Mouse (Mus musculus): ENCODE data around the gene Olfr558.

The Olfr558 gene

DNA sequence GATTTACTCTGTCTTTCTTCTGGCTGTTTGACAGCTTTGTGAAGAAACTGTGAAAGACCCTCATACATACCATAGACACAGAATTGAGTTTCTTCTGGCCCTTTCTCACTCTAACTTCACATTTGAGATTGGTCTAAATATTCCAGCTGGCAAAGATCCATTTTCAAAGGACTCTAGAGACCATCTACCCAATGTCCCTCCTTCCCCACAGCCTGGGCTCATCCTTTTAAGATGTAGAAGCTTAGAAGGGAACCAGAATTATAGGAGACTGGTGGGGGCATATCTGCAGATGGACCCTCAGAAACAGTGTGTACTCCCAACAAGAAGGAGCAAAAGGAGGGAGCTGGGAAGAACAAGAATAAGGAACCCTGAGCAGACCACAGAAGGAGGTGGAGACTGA is at the start of gene Olfr558:
Gene Olfr558, plus strand, starts transcription at position 301 of the 400 bp plus-strand sequence.
- DNase-seq = no peak

DNA sequence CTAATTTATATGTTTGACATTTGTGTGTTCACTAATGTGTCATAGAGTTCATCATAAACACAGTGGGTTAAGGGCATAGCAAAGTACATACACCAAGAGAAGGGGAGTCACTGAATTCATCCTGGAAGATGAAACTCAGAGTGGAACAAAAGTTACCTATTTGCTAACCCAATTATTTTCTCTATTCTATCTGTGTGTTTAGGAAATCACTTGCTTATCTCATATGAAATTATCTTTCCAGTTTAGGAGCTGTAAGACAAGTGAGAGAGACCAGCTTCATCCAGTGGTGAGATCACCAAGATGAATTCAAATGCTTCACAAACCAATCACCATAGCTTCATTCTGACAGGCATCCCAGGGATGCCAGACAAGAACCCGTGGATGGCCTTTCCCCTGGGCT is 43.5 kb upstream of the Olfr558 start, which contains the start of gene Olfr555:
Gene Olfr555, plus strand, starts transcription at position 301 of the 400 bp plus-strand sequence.
- DNase-seq = no peak

DNA sequence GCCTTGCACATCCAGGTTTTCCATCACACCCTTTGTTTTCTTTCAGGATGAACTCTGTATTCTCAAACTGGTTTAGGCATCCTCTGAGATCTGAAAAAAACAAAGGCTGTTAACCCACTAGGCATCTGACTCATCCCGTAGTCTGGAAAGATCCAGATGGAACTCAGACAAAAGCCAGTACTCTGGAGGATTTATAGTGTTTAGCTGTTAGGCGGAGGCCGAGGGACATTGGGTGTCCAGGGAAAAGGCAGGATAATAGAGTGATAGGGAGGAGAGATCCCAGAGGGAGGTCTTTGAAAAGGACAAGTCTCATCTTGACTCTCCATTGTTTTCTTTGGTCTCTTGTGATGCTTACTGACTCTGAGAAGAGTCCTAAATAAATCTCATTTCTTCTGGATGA is 37.4 kb upstream of the Olfr558 start, which contains the start of gene Olfr556:
Gene Olfr556, plus strand, starts transcription at position 301 of the 400 bp plus-strand sequence.
- DNase-seq = no peak

DNA sequence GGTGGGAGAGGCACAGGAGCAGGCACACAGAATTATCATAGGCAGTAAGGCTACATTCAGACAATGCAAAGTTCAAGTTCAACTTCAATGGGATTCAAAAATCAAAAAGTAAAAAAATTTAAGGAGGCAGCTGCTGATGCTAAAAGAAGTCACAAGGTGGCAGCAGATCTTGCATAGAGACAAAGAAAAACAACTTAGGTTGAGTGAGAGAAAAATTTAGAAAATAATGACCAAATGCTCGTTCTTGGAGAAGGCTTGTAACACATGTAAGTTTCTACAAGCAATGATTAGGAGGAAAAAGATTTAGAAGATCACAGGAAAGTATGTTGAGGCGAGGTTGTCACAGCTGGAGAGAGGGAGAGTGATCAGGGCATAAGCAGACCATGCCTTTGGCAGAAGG is 36.6 kb upstream of the Olfr558 start:
- peak; percentile 11 for DNase-seq

DNA sequence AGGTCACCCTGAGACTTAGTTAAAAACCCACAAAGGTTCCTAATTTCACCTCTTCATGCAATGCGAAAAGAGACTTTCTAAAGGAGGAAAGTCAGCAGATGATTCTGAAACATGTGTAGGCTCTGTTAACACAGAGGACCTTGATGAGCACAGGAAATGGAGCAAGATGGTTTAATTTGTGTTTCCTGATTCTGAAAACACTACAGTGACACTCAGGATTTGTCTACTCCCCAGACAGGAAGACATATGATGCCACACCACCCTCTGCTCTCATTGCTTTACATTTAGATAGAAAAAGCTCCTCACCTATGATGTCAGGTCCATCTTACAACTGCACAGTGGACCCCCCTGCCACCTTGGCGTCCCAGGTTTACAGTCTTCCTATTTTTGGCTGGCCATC is 25.8 kb upstream of the Olfr558 start:
- no peak for DNase-seq

DNA sequence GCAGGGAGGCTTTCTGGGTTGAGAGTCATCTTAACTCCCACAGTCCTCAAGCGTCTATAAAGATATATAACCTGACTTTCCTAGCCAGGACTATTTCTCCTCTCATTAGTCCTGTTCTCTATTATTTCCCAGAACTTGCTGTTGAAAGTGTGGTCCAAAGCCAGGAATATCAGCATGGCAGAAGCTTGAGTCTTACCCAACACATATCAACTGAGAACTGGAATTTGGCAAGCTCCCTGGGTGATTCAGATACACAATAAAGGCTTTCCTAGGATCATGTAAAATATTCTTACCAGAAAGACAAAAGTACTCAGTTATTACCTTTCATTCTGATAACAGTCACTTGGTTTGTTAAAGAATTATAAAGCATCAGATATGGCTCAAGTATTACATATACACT is 20.1 kb upstream of the Olfr558 start:
- DNase-seq = no peak

DNA sequence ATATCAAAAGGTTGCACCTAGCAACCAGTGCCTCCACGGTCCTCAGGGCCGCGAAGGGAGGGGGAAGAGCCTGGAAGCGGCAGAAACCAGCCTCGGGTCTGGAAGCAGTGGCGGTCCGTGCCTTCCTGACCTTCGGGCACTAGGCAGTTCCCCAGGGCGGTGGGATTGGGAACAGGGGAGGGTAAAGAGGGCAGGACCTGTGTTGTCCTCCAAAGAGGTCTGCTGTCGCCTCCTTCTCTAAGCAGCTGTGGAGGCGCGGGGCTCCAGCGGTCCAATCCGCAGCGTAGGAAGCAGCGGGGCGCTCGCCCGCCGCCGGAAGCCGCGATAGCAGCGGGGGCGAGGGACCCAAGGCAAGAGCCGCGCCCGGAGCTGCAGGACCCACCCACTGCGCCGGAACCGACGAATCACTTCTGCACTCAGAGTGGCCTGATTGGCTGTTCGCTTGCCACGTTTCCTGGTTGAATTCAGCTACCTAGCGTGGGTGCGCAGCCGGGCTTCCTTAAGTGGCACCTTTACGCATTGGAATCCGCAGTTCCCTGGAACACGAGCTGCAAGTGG is 15.0 kb upstream of the Olfr558 start, which contains the start of gene Trim68:
Gene Trim68, minus strand, starts transcription at position 384 of the 558 bp plus-strand sequence.
- DNase-seq = peak; percentile 95

DNA sequence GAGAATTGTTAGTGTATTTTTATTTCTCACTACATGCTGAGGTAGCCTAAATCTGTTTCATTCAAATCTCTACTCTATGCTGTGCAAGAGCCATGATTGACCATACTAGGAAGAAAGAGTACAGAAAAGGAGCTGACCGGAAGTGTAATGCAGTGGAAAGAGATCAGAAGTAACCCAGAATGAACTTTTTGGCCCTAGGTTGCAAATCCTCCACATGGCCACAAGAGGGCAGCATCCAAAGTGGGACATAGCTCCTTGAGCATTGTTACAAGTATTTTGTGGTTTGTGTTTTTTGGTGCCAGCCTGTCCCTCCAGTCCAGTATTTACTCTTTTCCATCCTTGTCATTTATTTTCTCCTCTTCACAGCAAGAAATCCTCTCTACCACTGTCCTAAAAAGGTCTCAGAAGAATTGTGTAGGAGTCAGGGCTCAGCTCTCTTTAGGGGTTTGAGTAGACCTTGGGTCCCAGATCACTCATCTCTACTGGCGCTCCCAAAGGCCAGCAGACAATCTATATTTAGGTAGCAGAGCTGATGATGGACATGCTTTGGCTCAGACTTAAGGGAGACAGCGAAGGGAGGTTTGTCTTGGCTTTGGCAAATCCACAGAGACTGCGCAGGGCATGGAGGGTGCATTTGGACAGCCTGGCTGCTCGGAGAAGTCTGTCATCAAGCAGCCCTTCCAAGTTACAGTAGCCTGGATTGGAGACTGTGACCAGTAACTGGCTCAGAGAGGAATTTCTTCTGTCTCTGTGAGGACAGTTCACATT is 6.5 kb upstream of the Olfr558 start, which contains the start of gene Olfr557:
Gene Olfr557, plus strand, starts transcription at position 553 of the 768 bp plus-strand sequence.
- peak; percentile 62 for DNase-seq

DNA sequence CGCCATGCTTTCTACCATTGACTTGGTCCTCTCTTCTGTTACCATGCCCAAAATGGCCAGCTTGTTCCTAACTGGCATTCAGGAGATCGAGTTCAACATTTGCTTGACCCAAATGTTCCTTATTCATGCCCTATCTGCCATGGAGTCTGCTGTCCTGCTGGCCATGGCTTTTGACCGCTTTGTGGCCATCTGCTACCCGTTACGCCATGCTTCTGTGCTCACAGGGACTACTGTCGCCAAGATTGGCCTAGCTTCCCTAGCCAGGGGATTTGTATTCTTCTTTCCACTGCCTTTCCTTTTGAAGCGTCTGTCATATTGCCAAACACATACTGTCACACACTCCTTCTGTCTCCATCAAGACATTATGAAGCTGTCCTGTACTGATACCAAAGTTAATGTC is 3.6 kb upstream of the Olfr558 start:
- no peak for DNase-seq

DNA sequence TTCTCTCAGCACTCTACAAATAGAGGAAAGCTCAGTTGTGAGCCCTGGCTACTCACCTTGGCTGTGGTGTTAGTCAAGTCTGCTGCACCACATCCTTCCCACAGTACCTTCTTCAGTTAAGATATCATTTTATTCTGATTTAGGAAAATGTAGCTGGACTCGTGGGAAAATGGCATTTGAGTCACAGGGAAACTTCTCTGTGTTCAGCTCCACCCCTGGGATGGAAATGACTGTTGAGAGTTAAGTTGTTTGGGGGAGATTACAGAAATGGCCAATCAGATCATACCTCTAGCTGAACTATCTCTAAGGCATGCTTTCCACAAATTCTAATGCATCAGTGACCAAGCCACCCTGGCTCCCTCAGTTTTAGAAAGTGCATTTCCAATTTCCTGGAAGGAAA is 17.0 kb downstream of the Olfr558 start, which contains the start of gene Olfr33:
Gene Olfr33, minus strand, starts transcription at position 101 of the 400 bp plus-strand sequence.
- DNase-seq = no peak

DNA sequence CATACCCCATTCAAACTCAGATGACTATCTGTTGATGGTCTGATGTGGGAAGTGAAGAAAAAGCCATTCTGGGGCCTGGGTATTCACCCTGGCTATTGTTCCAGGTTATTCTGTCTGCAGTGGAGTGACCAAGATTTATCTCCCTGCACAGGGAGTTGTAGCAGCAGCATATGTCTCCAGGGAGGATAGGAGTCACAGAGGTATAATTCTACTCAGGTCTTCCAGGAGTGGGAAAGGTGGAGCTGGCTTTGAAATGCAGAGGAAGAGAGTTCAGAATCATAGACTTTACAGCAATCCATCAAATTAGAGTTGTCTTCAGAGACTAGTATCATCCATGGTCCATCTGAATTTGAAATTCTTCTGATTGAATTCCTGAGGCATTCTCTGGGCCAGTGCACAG is 25.4 kb downstream of the Olfr558 start, which contains the start of gene Olfr559:
Gene Olfr559, minus strand, starts transcription at position 101 of the 400 bp plus-strand sequence.
- DNase-seq = no peak

DNA sequence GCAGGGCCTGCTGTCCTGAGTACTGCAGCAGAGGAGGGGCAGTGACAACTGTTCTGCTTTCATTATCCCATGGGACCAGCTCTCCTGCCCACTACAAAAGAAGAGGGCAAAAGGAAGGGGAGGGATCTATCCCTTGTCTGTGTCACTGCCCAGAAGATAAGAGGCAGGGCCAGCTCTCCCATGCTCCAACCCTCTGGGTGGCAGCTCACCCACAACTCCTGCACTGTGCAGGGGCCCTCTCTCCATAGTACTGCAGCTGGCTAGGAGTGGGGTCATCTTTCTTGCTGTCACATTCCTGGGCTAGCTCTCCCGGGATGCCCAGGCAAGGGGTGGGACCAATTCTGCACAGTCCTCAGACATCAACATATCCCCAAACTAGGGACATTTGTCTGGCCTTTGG is 31.8 kb downstream of the Olfr558 start:
- no peak for DNase-seq

DNA sequence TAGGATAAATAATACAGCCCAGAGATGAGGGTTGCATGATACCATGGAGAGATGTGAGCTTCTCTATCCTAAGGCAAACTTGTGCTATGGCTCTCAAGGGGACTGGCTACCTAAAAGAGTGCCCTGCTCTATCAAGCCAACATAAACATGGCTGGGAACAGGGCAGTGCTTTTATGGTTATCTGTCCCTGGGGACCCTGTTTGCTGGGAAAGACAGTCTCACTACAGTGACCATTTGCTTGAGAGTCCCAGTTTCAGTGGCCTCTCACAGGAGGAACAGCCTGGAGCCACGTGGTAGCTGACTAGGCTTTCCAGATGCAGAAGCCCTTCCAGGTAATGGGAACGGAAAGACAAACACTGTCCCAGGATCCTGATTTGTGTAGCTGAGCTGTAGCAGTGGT is 35.7 kb downstream of the Olfr558 start:
- no peak for DNase-seq

DNA sequence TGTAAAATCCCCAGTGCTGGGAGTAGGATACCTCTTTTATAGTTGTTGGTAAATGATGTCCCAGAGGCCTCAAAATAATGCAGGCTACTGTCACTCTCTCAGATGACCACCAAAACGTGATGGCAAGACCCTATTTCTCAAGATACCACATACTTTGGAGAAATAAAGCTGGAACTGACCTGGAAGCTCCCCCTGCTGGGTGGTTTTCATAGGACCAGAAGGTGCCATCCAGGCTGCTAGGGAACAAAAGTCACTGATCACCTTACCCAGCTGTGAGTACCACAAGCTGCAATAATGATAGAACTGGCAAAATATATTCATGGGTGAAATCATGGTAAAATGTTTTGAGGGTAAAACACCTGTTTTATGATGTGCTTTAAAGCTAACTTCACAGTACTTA is 50.1 kb downstream of the Olfr558 start:
- DNase-seq = peak; percentile 24

DNA sequence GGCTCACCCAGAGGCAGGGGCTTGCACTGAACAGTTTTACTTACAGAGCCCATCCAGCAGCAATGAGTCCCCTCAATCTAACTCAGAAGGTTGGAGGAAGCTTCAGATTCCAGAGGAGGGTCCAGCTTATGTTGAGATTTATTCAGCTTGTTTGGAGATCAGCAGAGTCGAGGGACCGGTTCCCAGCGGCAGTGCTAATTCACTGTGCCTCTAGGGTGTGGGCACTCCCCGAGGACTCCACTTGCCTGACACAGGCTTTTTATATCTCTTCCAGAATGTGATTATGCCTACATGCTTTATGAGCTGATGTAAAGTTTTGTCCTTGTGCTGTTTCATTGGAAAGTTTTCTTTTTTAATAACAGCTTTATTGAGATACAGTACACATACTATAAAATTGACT is 57.3 kb downstream of the Olfr558 start, which contains the start of the genes Olfr560 and Olfr78:
Gene Olfr560, minus strand, starts transcription at position 101 of the 400 bp plus-strand sequence.
Gene Olfr78, minus strand, starts transcription at position 206 of the 400 bp plus-strand sequence.
- no peak for DNase-seq

Data from thymus, postnatal 4 days (tissue).